Mouse (Mus musculus) midbrain, postnatal 0 days (tissue): Measurements from ENCODE around the gene Trpm8. TPM values are rescaled to one million over a fixed set of nuclear protein-coding genes. Genes with fewer than 3 reads are reported as not detected.

Experiments used
- ATAC-seq: fragments of 200-750 bp; cut with Nextera tagmentation; 2 replicates; pipeline ENCODE4 v1.8.0; 2017; ENCODE audit warnings: moderate number of reproducible peaks, mild to moderate bottlenecking, moderate TSS enrichment, moderate library complexity; ENCODE audit not compliant: low FRiP score
- DNase-seq: peaks from one replicate; pipeline ENCODE4 v3.0.0-alpha.2; 2015; ENCODE audit warnings: low spot score
- H3K27ac ChIP-seq: fragments of 300-500 bp; sonication (generic); 2 replicates; pipeline ENCODE4 v1.5.1; 2014; ENCODE audit warnings: low read depth, mild to moderate bottlenecking, low read length, mixed read lengths
- H3K27me3 ChIP-seq: fragments of 300-500 bp; sonication (generic); 2 replicates; pipeline ENCODE4 v1.6.1; 2014; ENCODE audit warnings: low read length, control low read depth, mixed read lengths; ENCODE audit not compliant: insufficient read depth
- H3K36me3 ChIP-seq: fragments of 300-500 bp; sonication (generic); 2 replicates; pipeline ENCODE4 v1.6.1; 2014; ENCODE audit warnings: low read length, control low read depth, mixed read lengths; ENCODE audit not compliant: insufficient read depth
- H3K4me1 ChIP-seq: fragments of 300-500 bp; sonication (generic); 2 replicates; pipeline ENCODE4 v1.6.1; 2014; ENCODE audit warnings: mild to moderate bottlenecking, control low read depth, antibody characterized with exemption, low read length, mixed read lengths; ENCODE audit not compliant: insufficient read depth
- H3K4me2 ChIP-seq: fragments of 300-500 bp; sonication (generic); 2 replicates; pipeline ENCODE4 v1.6.1; 2014; ENCODE audit warnings: low read depth, mild to moderate bottlenecking, low read length, mixed read lengths; ENCODE audit not compliant: poor library complexity, severe bottlenecking
- H3K4me3 ChIP-seq: fragments of 300-500 bp; sonication (generic); 2 replicates; pipeline ENCODE4 v1.5.1; 2014; ENCODE audit warnings: low read depth, mild to moderate bottlenecking, low read length, moderate library complexity
- H3K9ac ChIP-seq: fragments of 300-500 bp; sonication (generic); replicated peaks from 2 replicates; pipeline ENCODE4 v1.6.1; 2014; ENCODE audit warnings: mild to moderate bottlenecking, low read length, moderate library complexity, mixed read lengths; ENCODE audit not compliant: poor library complexity, severe bottlenecking
- H3K9me3 ChIP-seq: fragments of 300-500 bp; sonication (generic); 2 replicates; pipeline ENCODE4 v1.6.1; 2016; ENCODE audit warnings: low read length, control low read depth
- CTCF ChIP-seq: IDR thresholded peaks from 2 replicates; pipeline ENCODE4 v1.5.1; 2016; ENCODE audit warnings: antibody characterized with exemption, mild to moderate bottlenecking
- whole genome bisulfite sequencing: fragments of 180-500 bp; shearing (Covaris S2); extraction: QIAGEN DNeasy Blood & Tissue Kit; methylation state at CpG from one replicate; pipeline ENCODE4 v1.1.7; 2014; 5-methylcytosine and 5-hydroxymethylcytosine counted together
- polyA plus RNA-seq: library from polyadenylated mRNA; unstranded; fragments of >200 nt; fragmentation: Nextera tagmentation; extraction: Ambion mirVana; gene quantifications from 2 replicates; pipeline ENCODE4 v1.2.1, GENCODE M21; 2015
- total RNA-seq: library from RNA; depleted of rRNA; stranded (reverse); fragments of >200 nt; gene quantifications from 2 replicates; pipeline ENCODE4 v1.2.3, GENCODE M21; 2014

Gene Trpm8
- total and polyA plus RNA-seq, 2 experiments from 2014 or later = 0.21 to 1.2 TPM

- Histone ChIP-seq H3K9ac (no peak overlapping the region), H3K27me3 (no peaks in the 10 kb centered on the region), H3K4me3 (no peak overlapping the region), H3K27ac (no peak overlapping the region), H3K36me3 (no peaks in the 10 kb centered on the region), H3K9me3 (no peaks in the 10 kb centered on the region), H3K4me2 (no peak overlapping the region), H3K4me1 (no peaks in the 10 kb centered on the region)
- TF ChIP-seq CTCF = peak; percentile 43
- ATAC-seq = no peak
- WGBS = 83% methylated on average over 11 of the region's 11 CpGs
- DNase-seq = peak; percentile 13
Measured at GRCm38 (mm10) chr1:88366881-88367644, 89.6 kb downstream of the Trpm8 start.

GRCm38 (mm10) chr1:88378446-88378845, 101.0 kb downstream of the Trpm8 start:
- Histone ChIP-seq H3K4me3 (no peak overlapping the region), H3K9me3 (no peaks in the 10 kb centered on the region), H3K27ac (no peak overlapping the region), H3K4me1 (no peaks in the 10 kb centered on the region), H3K36me3 (no peaks in the 10 kb centered on the region), H3K27me3 (no peaks in the 10 kb centered on the region; the same call in 1 of the 2 replicates), H3K9ac (no peak overlapping the region), H3K4me2 (no peak overlapping the region)
- DNase-seq = no peak
- no peak for ATAC-seq
- TF ChIP-seq CTCF = no peak
- WGBS = 89% methylated on average over 1 of the region's 1 CpGs

- Histone ChIP-seq H3K9me3 (no peaks in the 10 kb centered on the region), H3K4me2 (no peak overlapping the region), H3K27me3 (no peaks in the 10 kb centered on the region), H3K4me3 (no peak overlapping the region), H3K27ac (no peak overlapping the region), H3K9ac (no peak overlapping the region), H3K36me3 (no peaks in the 10 kb centered on the region), H3K4me1 (no peaks in the 10 kb centered on the region)
- no peak for ATAC-seq
- DNase-seq = no peak
- WGBS = 73% methylated on average over 4 of the region's 4 CpGs
- TF ChIP-seq CTCF = no peak
Measured at GRCm38 (mm10) chr1:88391632-88392031, 114.2 kb downstream of the Trpm8 start.

GRCm38 (mm10) chr1:88393321-88393720, 115.9 kb downstream of the Trpm8 start:
- ATAC-seq (no peak), DNase-seq (no peak)
- 90% methylated on average over 5 of the region's 5 CpGs for WGBS
- H3K4me3 ChIP-seq = no peak overlapping the region
- H3K36me3 ChIP-seq = no peaks in the 10 kb centered on the region
- H3K4me2 ChIP-seq = no peak overlapping the region
- no peak for TF ChIP-seq CTCF
- no peak overlapping the region for H3K9ac ChIP-seq
- no peaks in the 10 kb centered on the region for H3K9me3 ChIP-seq
- no peaks in the 10 kb centered on the region for H3K27me3 ChIP-seq
- H3K4me1 ChIP-seq = peaks cover 3% of the 10 kb centered on the region; the same call in 1 of the 2 replicates
- no peak overlapping the region for H3K27ac ChIP-seq

- Histone ChIP-seq H3K9ac (no peak overlapping the region), H3K4me2 (no peak overlapping the region), H3K4me1 (no peaks in the 10 kb centered on the region), H3K27me3 (no peaks in the 10 kb centered on the region), H3K27ac (no peak overlapping the region), H3K36me3 (no peaks in the 10 kb centered on the region), H3K9me3 (no peaks in the 10 kb centered on the region), H3K4me3 (no peak overlapping the region)
- TF ChIP-seq CTCF = no peak
- no peak for ATAC-seq
- WGBS = 48% methylated on average over 3 of the region's 3 CpGs
- DNase-seq = no peak
Measured at GRCm38 (mm10) chr1:88403378-88403777, 125.9 kb downstream of the Trpm8 start.

DNA sequence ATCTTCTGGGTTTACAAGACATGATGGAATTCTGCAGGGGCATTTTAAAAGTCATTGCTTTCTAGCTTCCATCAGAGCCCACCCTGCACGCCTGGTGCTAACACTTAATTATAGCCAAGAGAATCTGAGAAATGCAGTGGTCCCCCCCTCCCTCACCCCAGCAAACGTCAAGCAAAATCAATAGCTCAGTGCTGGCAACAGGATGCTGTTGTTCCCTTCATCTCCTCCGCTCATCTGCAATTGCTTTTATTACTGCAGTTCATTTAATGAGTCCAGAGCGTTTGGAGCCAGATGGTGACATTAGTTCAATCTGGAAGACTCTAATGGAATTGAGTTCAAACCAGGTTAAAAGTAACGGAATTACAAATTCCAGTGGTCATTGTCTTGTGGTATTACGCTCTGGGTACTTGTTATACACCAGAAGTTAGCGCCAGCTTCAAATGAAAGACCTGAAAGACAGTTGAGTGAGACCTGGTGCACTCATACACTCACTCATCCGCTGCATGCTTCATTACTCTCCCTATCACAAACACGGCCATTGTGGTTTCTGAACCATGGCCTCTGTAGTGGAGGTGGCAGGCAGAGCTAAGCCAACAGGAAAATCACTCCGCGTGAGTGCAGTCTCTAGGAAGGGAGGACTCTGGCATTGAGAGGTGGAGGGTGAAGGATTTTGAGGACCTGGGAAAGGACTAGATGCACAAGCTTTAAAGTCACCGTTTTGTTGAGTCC, 128.8 kb downstream of the Trpm8 start:
- ATAC-seq (no peak), DNase-seq (peak; percentile 35)
- Histone ChIP-seq H3K4me1 (no peaks in the 10 kb centered on the region), H3K27ac (0 out of 2 replicates have a peak overlapping the region, but pooled peaks have one; percentile 38), H3K4me2 (no peak overlapping the region), H3K9me3 (no peaks in the 10 kb centered on the region), H3K9ac (no peak overlapping the region), H3K4me3 (no peak overlapping the region), H3K36me3 (no peaks in the 10 kb centered on the region), H3K27me3 (no peaks in the 10 kb centered on the region)
- 52% methylated on average over 12 of the region's 12 CpGs for WGBS
- no peak for TF ChIP-seq CTCF
